Mouse (Mus musculus) heart, adult 2 months (tissue): ENCODE measurements around the gene Tmem131l. TPM values are rescaled to one million over a fixed set of nuclear protein-coding genes. Genes with fewer than 3 reads are reported as not detected.
A peak's percentile ranks its signal among the peaks of the same experiment; 100 is the strongest.
"Not testable (repeated sequence)": the region's sequence is repeated elsewhere in the genome, so short reads cannot be mapped to it uniquely, and the experiment has no call there.

Source experiments
- DNase-seq, 2 experiments: peaks; one replicate each; pipeline ENCODE4 v3.0.0; 2021
- H3K27ac ChIP-seq: fragments of 200-600 bp; 2 replicates; pipeline ENCODE4 v1.8.1; 2022
- H3K27me3 ChIP-seq: fragments of 200-500 bp; 2 replicates; pipeline ENCODE4 v1.6.1; 2012; ENCODE audit warnings: mild to moderate bottlenecking, low read length, inconsistent platforms, mixed read lengths; ENCODE audit not compliant: control insufficient read depth, insufficient read depth
- H3K36me3 ChIP-seq: fragments of 200-500 bp; 2 replicates; pipeline ENCODE4 v1.6.1; 2012; ENCODE audit warnings: low read length, inconsistent platforms; ENCODE audit not compliant: control insufficient read depth, insufficient read depth
- H3K4me1 ChIP-seq: fragments of 200-500 bp; 2 replicates; pipeline ENCODE4 v1.6.1; 2011; ENCODE audit warnings: low read length; ENCODE audit not compliant: control insufficient read depth, insufficient read depth
- H3K4me3 ChIP-seq: fragments of 200-600 bp; 2 replicates; pipeline ENCODE4 v1.8.1; 2022
- H3K79me2 ChIP-seq: fragments of 200-500 bp; replicated peaks from 2 replicates; pipeline ENCODE4 v1.6.1; 2012; ENCODE audit warnings: mild to moderate bottlenecking, inconsistent platforms, low read length, moderate library complexity, mixed read lengths; ENCODE audit not compliant: control insufficient read depth, insufficient read depth
- H3K9ac ChIP-seq: fragments of 200-500 bp; 2 replicates; pipeline ENCODE4 v1.6.1; 2012; ENCODE audit warnings: low read depth, mild to moderate bottlenecking, control low read depth, inconsistent platforms, low read length, mixed read lengths
- CTCF ChIP-seq: fragments of 200-600 bp; IDR thresholded peaks from 2 replicates; pipeline ENCODE4 v1.8.1; 2022; ENCODE audit warnings: antibody characterized with exemption, mild to moderate bottlenecking, moderate library complexity
- EP300 ChIP-seq: fragments of 200-500 bp; IDR thresholded peaks from 2 replicates; pipeline ENCODE4 v1.6.1; 2011; ENCODE audit warnings: low read depth, low read length, control low read depth; ENCODE audit not compliant: insufficient read depth
- POLR2A ChIP-seq: fragments of 200-500 bp; IDR thresholded peaks from 2 replicates; pipeline ENCODE4 v1.6.1; 2011; ENCODE audit warnings: mild to moderate bottlenecking, low read depth, low read length, control low read depth; ENCODE audit not compliant: insufficient read depth
- WGBS: fragments of 180-500 bp; shearing (Covaris S2); methylation state at CpG from one replicate; pipeline ENCODE4 v1.1.7; 2018; 5-methylcytosine and 5-hydroxymethylcytosine counted together
- intact Hi-C: fragments of 180-260 bp; cut with DNase I; formaldehyde crosslinking; loops from one replicate; pipeline ENCODE4 v1.15.1; 2025
- polyA plus RNA-seq: library from polyadenylated mRNA; depleted of rRNA; stranded (reverse); fragments of >200 nt; gene quantifications from 2 replicates; pipeline ENCODE4 v1.2.3, GENCODE M21; 2012
- total RNA-seq, 2 experiments: library from RNA; stranded (reverse); gene quantifications; 2 replicates each; pipeline ENCODE4 v1.2.3; 2021

Tmem131l gene
- total and polyA plus RNA-seq, 3 experiments = 17.3 to 23.4 (median 22.0) TPM

DNA sequence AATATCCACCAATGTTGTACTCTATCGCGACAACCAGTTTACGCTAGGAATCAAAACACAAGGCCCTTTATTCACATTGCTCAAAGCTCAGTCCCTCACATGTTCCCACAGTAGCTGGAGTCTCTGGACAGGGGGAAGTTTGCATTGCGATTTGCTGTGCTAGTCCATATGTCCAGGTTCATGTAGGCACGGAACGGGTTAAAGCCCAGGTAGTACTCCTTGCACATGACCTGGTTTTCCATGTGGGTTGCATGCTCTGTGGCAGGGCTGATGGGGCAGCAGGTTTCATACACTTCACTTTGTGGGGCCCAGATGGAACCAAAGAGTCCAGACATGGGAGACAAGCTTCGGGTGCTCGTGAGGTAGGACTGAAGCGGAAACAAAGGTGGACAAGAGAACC lies 141.7 kb downstream of the Tmem131l start:
- Histone ChIP-seq H3K4me3 (no peak overlapping the region), H3K36me3 (no peaks in the 10 kb centered on the region), H3K79me2 (no peaks in the 10 kb centered on the region), H3K27ac (no peak overlapping the region), H3K4me1 (no peaks in the 10 kb centered on the region), H3K27me3 (no peaks in the 10 kb centered on the region), H3K9ac (no peak overlapping the region)
- no peak for TF ChIP-seq CTCF
- no peak for TF ChIP-seq EP300
- TF ChIP-seq POLR2A = no peak
- WGBS = 94% methylated on average over 9 of the region's 9 CpGs
- no peak for DNase-seq
- intact Hi-C loops = loop anchor here (2.0 kb wide), 1 partner anchor 101 kb away; no protein-coding TSS in a partner anchor

DNA sequence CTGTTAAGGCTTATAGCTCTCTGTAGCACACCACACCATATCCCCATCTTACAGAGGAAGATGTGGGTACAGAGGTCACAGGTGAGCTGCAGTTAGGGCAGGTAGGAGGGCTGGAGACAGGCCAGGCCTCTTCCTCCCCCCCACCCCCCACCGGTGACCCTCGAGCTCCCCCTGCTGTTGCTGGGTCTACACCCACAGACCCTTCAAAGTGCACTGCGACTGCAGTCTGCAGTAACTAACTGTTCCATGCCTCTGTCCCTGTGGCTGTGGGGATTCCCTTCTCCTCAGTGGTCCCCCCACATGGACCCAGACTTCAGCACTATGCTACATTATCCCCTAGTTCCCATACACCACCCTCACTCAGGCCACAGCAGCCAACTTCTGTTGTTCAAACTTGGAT lies 144.2 kb downstream of the Tmem131l start:
- intact Hi-C loops = no loop called here

GRCm38 (mm10) chr3:83895111-83895510 lies 144.9 kb downstream of the Tmem131l start:
- H3K27me3 ChIP-seq = no peaks in the 10 kb centered on the region
- intact Hi-C loops = no loop called here
- no peaks in the 10 kb centered on the region for H3K79me2 ChIP-seq
- H3K27ac ChIP-seq = no peak overlapping the region
- no peaks in the 10 kb centered on the region for H3K4me1 ChIP-seq
- DNase-seq = no peak
- no peaks in the 10 kb centered on the region for H3K36me3 ChIP-seq
- no peak overlapping the region for H3K4me3 ChIP-seq
- H3K9ac ChIP-seq = no peak overlapping the region
- WGBS = 90% methylated on average over 5 of the region's 5 CpGs
- TF ChIP-seq EP300 (no peak), POLR2A (no peak)

More for the DNA sequence above, 144.2 kb downstream of the Tmem131l start:
- Histone ChIP-seq H3K27ac (no peak overlapping the region), H3K4me1 (no peaks in the 10 kb centered on the region), H3K79me2 (no peaks in the 10 kb centered on the region), H3K36me3 (no peaks in the 10 kb centered on the region), H3K9ac (no peak overlapping the region), H3K4me3 (no peak overlapping the region), H3K27me3 (no peaks in the 10 kb centered on the region)
- no peak for DNase-seq
- TF ChIP-seq CTCF (peak; percentile 60), POLR2A (no peak)
- 39% methylated on average over 3 of the region's 3 CpGs for WGBS

- intact Hi-C loops = no loop called here
- H3K27me3 ChIP-seq = no peaks in the 10 kb centered on the region
- H3K79me2 ChIP-seq = no peaks in the 10 kb centered on the region
- no peak overlapping the region for H3K4me3 ChIP-seq
- no peak overlapping the region for H3K9ac ChIP-seq
- no peak for DNase-seq
- no peak for TF ChIP-seq POLR2A
- TF ChIP-seq EP300 = no peak
- TF ChIP-seq CTCF = no peak
- H3K36me3 ChIP-seq = no peaks in the 10 kb centered on the region
- H3K27ac ChIP-seq = no peak overlapping the region
- WGBS = 62% methylated on average over 2 of the region's 2 CpGs
- H3K4me1 ChIP-seq = no peaks in the 10 kb centered on the region
Observed at GRCm38 (mm10) chr3:83885163-83885562, 154.8 kb downstream of the Tmem131l start.

DNA sequence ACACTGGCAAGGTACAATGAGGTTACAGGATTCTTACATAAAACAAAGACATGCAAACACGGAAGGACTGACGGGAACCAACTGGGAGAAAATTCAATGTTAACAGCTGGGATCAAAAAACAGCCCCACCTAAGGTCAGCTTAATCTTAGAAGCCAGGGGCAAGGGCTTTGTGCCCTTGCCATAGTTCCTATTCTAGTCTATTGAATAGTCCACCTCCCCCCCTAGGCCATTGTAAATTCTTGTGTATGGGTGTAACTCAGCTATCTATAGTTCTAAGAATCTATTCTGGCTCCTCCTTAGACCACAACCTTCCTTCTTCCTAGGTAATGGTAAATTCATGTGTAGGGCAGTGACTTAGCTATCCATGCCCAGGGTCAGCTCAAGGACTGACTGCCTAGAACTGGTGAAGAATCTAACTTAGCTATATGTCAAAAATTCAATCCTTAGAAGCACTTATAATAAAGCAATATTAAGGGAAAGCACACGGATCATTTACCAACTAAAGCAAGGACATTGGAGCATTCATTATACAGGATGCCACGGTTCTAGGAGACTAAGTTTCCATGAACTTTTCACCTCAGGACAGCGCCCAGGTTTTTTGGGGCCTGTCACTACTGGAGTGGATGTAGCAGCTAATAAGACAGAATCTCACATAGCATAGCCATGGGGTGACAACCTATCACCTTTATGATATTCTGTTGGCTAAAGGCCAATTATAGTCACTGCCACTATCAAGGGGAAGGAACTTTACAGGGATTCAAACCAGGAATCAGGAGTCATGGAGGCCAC lies 160.5 kb downstream of the Tmem131l start:
- intact Hi-C loops = not testable (repeated sequence)

DNA sequence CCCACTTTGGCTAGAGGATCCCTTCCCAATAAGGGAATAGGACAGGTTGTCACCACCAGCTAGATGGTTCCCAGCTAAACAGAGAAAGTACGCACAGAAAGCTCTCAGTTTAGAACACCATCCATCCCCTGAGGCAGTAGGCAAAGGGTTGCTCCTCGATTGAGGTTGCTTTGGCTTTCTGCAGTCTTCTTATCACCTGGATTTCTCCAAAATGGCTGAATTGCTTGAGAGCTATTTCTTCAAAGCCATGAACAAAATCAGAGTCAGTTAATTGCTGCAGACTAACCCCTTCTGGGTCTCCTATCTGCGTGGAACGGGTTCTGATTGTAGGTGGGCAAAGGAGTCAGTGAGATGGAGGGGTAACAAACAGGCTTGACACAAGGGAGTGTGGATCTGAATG lies 161.2 kb downstream of the Tmem131l start:
- WGBS = 92% methylated on average over 4 of the region's 4 CpGs
- intact Hi-C loops = no loop called here

More for the DNA sequence above, 160.5 kb downstream of the Tmem131l start:
- H3K79me2 ChIP-seq, H3K36me3 ChIP-seq, H3K9ac ChIP-seq, H3K27me3 ChIP-seq, H3K4me3 ChIP-seq, DNase-seq, H3K27ac ChIP-seq, H3K4me1 ChIP-seq: not testable (repeated sequence)
- WGBS = 90% methylated on average over 5 of the region's 5 CpGs

GRCm38 (mm10) chr3:83876299-83876698 lies 163.7 kb downstream of the Tmem131l start:
- H3K27ac ChIP-seq = no peak overlapping the region
- intact Hi-C loops = no loop called here
- WGBS = 76% methylated on average over 4 of the region's 4 CpGs
- H3K36me3 ChIP-seq = no peaks in the 10 kb centered on the region
- no peak overlapping the region for H3K9ac ChIP-seq
- TF ChIP-seq EP300 (no peak), CTCF (no peak), POLR2A (no peak)
- H3K27me3 ChIP-seq = no peaks in the 10 kb centered on the region
- no peak for DNase-seq
- no peak overlapping the region for H3K4me3 ChIP-seq
- no peaks in the 10 kb centered on the region for H3K79me2 ChIP-seq
- H3K4me1 ChIP-seq = no peaks in the 10 kb centered on the region

More for the DNA sequence above, 161.2 kb downstream of the Tmem131l start:
- H3K4me3 ChIP-seq = no peak overlapping the region
- no peak overlapping the region for H3K27ac ChIP-seq
- H3K79me2 ChIP-seq = no peaks in the 10 kb centered on the region
- no peaks in the 10 kb centered on the region for H3K27me3 ChIP-seq
- no peak for TF ChIP-seq EP300
- no peaks in the 10 kb centered on the region for H3K36me3 ChIP-seq
- no peaks in the 10 kb centered on the region for H3K4me1 ChIP-seq
- DNase-seq = no peak
- no peak overlapping the region for H3K9ac ChIP-seq

DNA sequence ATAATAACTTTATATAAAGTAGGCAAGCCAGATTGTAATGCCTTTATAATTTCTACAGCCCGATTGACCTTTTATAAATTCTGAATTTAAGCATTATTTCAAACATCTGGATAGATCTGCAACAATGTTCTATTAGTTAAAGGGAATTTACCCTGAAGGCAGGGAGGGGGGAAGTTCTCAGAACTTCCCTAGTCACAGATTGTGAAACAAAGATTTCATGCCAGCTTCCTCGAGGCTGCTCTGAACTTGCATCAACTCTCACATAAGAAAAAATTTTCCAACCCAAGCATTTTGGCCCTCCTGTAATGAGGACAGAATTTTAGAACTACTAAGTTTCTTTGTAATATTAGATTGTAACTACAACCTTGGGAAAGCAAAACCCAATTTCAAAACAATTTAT lies 164.9 kb downstream of the Tmem131l start:
- WGBS = 71% methylated on average over 2 of the region's 2 CpGs
- DNase-seq, intact Hi-C loops, H3K27ac ChIP-seq, H3K27me3 ChIP-seq, H3K79me2 ChIP-seq, H3K36me3 ChIP-seq, H3K4me1 ChIP-seq, H3K4me3 ChIP-seq, H3K9ac ChIP-seq: not testable (repeated sequence)

GRCm38 (mm10) chr3:83872853-83873252 lies 167.1 kb downstream of the Tmem131l start:
- H3K36me3 ChIP-seq, H3K4me1 ChIP-seq, DNase-seq, H3K79me2 ChIP-seq, H3K27ac ChIP-seq, H3K4me3 ChIP-seq, H3K27me3 ChIP-seq, H3K9ac ChIP-seq, intact Hi-C loops: not testable (repeated sequence)
- WGBS = 96% methylated on average over 2 of the region's 2 CpGs
